Mouse (Mus musculus): Measurements from ENCODE around the gene Kcnk15.
A peak's percentile ranks its signal among the peaks of the same experiment; 100 is the strongest.

The Kcnk15 gene

GRCm38 (mm10) chr2:163853461-163853901 lies at the start of gene Kcnk15:
Kcnk15 (plus strand) TSS chr2:163853651.
- no peak for DNase-seq (ENCODE audit: extremely low spot score, low read depth, low spot score)

- DNase-seq (ENCODE audit: extremely low spot score, low read depth, low spot score), result no peak
These were observed 49.6 kb upstream of the Kcnk15 start for GRCm38 (mm10) chr2:163803838-163804237.

- DNase-seq (ENCODE audit: extremely low spot score, low read depth, low spot score), result no peak
These were observed 44.3 kb upstream of the Kcnk15 start for GRCm38 (mm10) chr2:163809166-163809565.

GRCm38 (mm10) chr2:163809704-163810103 lies 43.7 kb upstream of the Kcnk15 start:
- DNase-seq (ENCODE audit: extremely low spot score, low read depth, low spot score), result no peak

- DNase-seq (ENCODE audit: extremely low spot score, low read depth, low spot score), result no peak
These were observed 40.4 kb upstream of the Kcnk15 start for GRCm38 (mm10) chr2:163813077-163813476.

GRCm38 (mm10) chr2:163814739-163815465 lies 38.5 kb upstream of the Kcnk15 start:
- no peak for DNase-seq (ENCODE audit: extremely low spot score, low read depth, low spot score)

GRCm38 (mm10) chr2:163820607-163821006 lies 32.8 kb upstream of the Kcnk15 start, which contains the start of gene Ccn5:
Ccn5 (plus strand) TSS chr2:163820861.
- DNase-seq (ENCODE audit: extremely low spot score, low read depth, low spot score), result no peak

- no peak for DNase-seq (ENCODE audit: extremely low spot score, low read depth, low spot score)
These were observed 30.2 kb upstream of the Kcnk15 start for GRCm38 (mm10) chr2:163823248-163823647.

GRCm38 (mm10) chr2:163823771-163824170 lies 29.7 kb upstream of the Kcnk15 start:
- no peak for DNase-seq (ENCODE audit: extremely low spot score, low read depth, low spot score)

- no peak for DNase-seq (ENCODE audit: extremely low spot score, low read depth, low spot score)
These were observed 27.6 kb upstream of the Kcnk15 start for GRCm38 (mm10) chr2:163825861-163826260.

- no peak for DNase-seq (ENCODE audit: extremely low spot score, low read depth, low spot score)
These were observed 27.0 kb upstream of the Kcnk15 start for GRCm38 (mm10) chr2:163826494-163826893.

- no peak for DNase-seq (ENCODE audit: extremely low spot score, low read depth, low spot score)
These were observed 22.3 kb upstream of the Kcnk15 start for GRCm38 (mm10) chr2:163831163-163831562.

- peak; percentile 58 for DNase-seq (ENCODE audit: extremely low spot score, low read depth, low spot score)
These were observed 15.4 kb upstream of the Kcnk15 start for GRCm38 (mm10) chr2:163838043-163838442.

- no peak for DNase-seq (ENCODE audit: extremely low spot score, low read depth, low spot score)
These were observed 13.9 kb upstream of the Kcnk15 start for GRCm38 (mm10) chr2:163839519-163839918.

GRCm38 (mm10) chr2:163842043-163842442 lies 11.4 kb upstream of the Kcnk15 start:
- DNase-seq (ENCODE audit: extremely low spot score, low read depth, low spot score), result no peak

- DNase-seq (ENCODE audit: extremely low spot score, low read depth, low spot score), result no peak
These were observed 3.8 kb downstream of the Kcnk15 start for GRCm38 (mm10) chr2:163857233-163857632.

GRCm38 (mm10) chr2:163858254-163858947 lies 5.0 kb downstream of the Kcnk15 start:
- DNase-seq (ENCODE audit: extremely low spot score, low read depth, low spot score), result no peak

- no peak for DNase-seq (ENCODE audit: extremely low spot score, low read depth, low spot score)
These were observed 11.9 kb downstream of the Kcnk15 start for GRCm38 (mm10) chr2:163865311-163865710.

- DNase-seq (ENCODE audit: extremely low spot score, low read depth, low spot score), result peak; percentile 31
These were observed 12.6 kb downstream of the Kcnk15 start for GRCm38 (mm10) chr2:163866061-163866460.

GRCm38 (mm10) chr2:163869783-163870182 lies 16.3 kb downstream of the Kcnk15 start:
- no peak for DNase-seq (ENCODE audit: extremely low spot score, low read depth, low spot score)

- DNase-seq (ENCODE audit: extremely low spot score, low read depth, low spot score), result no peak
These were observed 17.8 kb downstream of the Kcnk15 start for GRCm38 (mm10) chr2:163871266-163871665.

GRCm38 (mm10) chr2:163871906-163872305 lies 18.5 kb downstream of the Kcnk15 start:
- no peak for DNase-seq (ENCODE audit: extremely low spot score, low read depth, low spot score)

Data from hindlimb bud, embryonic 11.5 days (tissue).